Mouse (Mus musculus) embryonic facial prominence, embryonic 14.5 days (tissue): ENCODE measurements around the gene Klhl5. TPM values are rescaled to one million over a fixed set of nuclear protein-coding genes. Genes with fewer than 3 reads are reported as not detected.

ENCODE experiments used
- ATAC-seq: fragments of 200-750 bp; cut with Nextera tagmentation; 2 replicates; pipeline ENCODE4 v1.8.0; 2017; ENCODE audit warnings: low read depth, moderate number of reproducible peaks, moderate TSS enrichment
- DNase-seq: peaks from one replicate; pipeline ENCODE4 v3.0.0-alpha.2; 2015; ENCODE audit warnings: low spot score
- H3K27ac ChIP-seq: fragments of 300-500 bp; sonication (generic); replicated peaks from 2 replicates; pipeline ENCODE4 v1.5.1; 2014; ENCODE audit warnings: low read depth, mild to moderate bottlenecking, low read length, moderate library complexity
- H3K27me3 ChIP-seq: fragments of 300-500 bp; sonication (generic); replicated peaks from 2 replicates; pipeline ENCODE4 v1.6.1; 2014; ENCODE audit warnings: low read length; ENCODE audit not compliant: control insufficient read depth, insufficient read depth
- H3K36me3 ChIP-seq: fragments of 300-500 bp; sonication (generic); 2 replicates; pipeline ENCODE4 v1.6.1; 2014; ENCODE audit warnings: low read length, mixed read lengths; ENCODE audit not compliant: control insufficient read depth, insufficient read depth
- H3K4me1 ChIP-seq: fragments of 300-500 bp; sonication (generic); 2 replicates; pipeline ENCODE4 v1.6.1; 2014; ENCODE audit warnings: antibody characterized with exemption, low read length; ENCODE audit not compliant: control insufficient read depth, insufficient read depth
- H3K4me2 ChIP-seq: fragments of 300-500 bp; sonication (generic); 2 replicates; pipeline ENCODE4 v1.6.1; 2014; ENCODE audit warnings: low read depth, mild to moderate bottlenecking, low read length, moderate library complexity, mixed read lengths
- H3K4me3 ChIP-seq: fragments of 300-500 bp; sonication (generic); 2 replicates; pipeline ENCODE4 v1.5.1; 2014; ENCODE audit warnings: low read depth, mild to moderate bottlenecking, low read length
- H3K9ac ChIP-seq: fragments of 300-500 bp; sonication (generic); 2 replicates; pipeline ENCODE4 v1.6.1; 2014; ENCODE audit warnings: low read depth, mild to moderate bottlenecking, low read length, moderate library complexity, mixed read lengths
- H3K9me3 ChIP-seq: fragments of 300-500 bp; sonication (generic); 2 replicates; pipeline ENCODE4 v1.6.1; 2016; ENCODE audit warnings: low read length; ENCODE audit not compliant: control insufficient read depth
- WGBS: fragments of 180-500 bp; shearing (Covaris S2); extraction: QIAGEN DNeasy Blood & Tissue Kit; methylation state at CpG from one replicate; pipeline ENCODE4 v1.1.7; 2014; 5-methylcytosine and 5-hydroxymethylcytosine counted together
- polyA plus RNA-seq: library from polyadenylated mRNA; unstranded; fragments of >200 nt; fragmentation: Nextera tagmentation; extraction: Ambion mirVana; gene quantifications from 2 replicates; pipeline ENCODE4 v1.2.1, GENCODE M21; 2014

The Klhl5 gene
- polyA plus RNA-seq, 1 experiment from 2014 or later = 26.3 TPM

GRCm38 (mm10) chr5:65074693-65075092 lies 32.6 kb upstream of the Klhl5 start:
- Histone ChIP-seq H3K36me3 (no peaks in the 10 kb centered on the region), H3K9ac (no peak overlapping the region), H3K4me2 (no peak overlapping the region), H3K4me1 (no peaks in the 10 kb centered on the region), H3K27ac (no peak overlapping the region), H3K4me3 (no peak overlapping the region), H3K27me3 (no peaks in the 10 kb centered on the region), H3K9me3 (no peaks in the 10 kb centered on the region)
- ATAC-seq (no peak), DNase-seq (no peak)
- 60% methylated on average over 7 of the region's 7 CpGs for WGBS

GRCm38 (mm10) chr5:65076087-65076486 lies 31.3 kb upstream of the Klhl5 start:
- ATAC-seq (no peak), DNase-seq (no peak)
- H3K9ac ChIP-seq = no peak overlapping the region
- H3K4me1 ChIP-seq = no peaks in the 10 kb centered on the region
- no peak overlapping the region for H3K4me3 ChIP-seq
- no peak overlapping the region for H3K27ac ChIP-seq
- no peaks in the 10 kb centered on the region for H3K27me3 ChIP-seq
- no peak overlapping the region for H3K4me2 ChIP-seq
- no peaks in the 10 kb centered on the region for H3K36me3 ChIP-seq
- H3K9me3 ChIP-seq = no peaks in the 10 kb centered on the region
- 75% methylated on average over 2 of the region's 2 CpGs for WGBS

GRCm38 (mm10) chr5:65076748-65077147 lies 30.6 kb upstream of the Klhl5 start:
- no peaks in the 10 kb centered on the region for H3K36me3 ChIP-seq
- H3K27ac ChIP-seq = no peak overlapping the region
- DNase-seq = no peak
- no peak for ATAC-seq
- no peak overlapping the region for H3K4me3 ChIP-seq
- H3K4me1 ChIP-seq = no peaks in the 10 kb centered on the region
- WGBS = 23% methylated on average over 3 of the region's 3 CpGs
- H3K9ac ChIP-seq = no peak overlapping the region
- H3K9me3 ChIP-seq = no peaks in the 10 kb centered on the region
- no peaks in the 10 kb centered on the region for H3K27me3 ChIP-seq
- no peak overlapping the region for H3K4me2 ChIP-seq

- Histone ChIP-seq H3K27ac (no peak overlapping the region), H3K36me3 (no peaks in the 10 kb centered on the region), H3K4me1 (no peaks in the 10 kb centered on the region), H3K4me2 (no peak overlapping the region), H3K9me3 (no peaks in the 10 kb centered on the region), H3K4me3 (no peak overlapping the region), H3K27me3 (no peaks in the 10 kb centered on the region), H3K9ac (no peak overlapping the region)
- no peak for DNase-seq
- no peak for ATAC-seq
- 94% methylated on average over 4 of the region's 4 CpGs for WGBS
Observed at GRCm38 (mm10) chr5:65078081-65078480, 29.3 kb upstream of the Klhl5 start.

GRCm38 (mm10) chr5:65079881-65080280 lies 27.5 kb upstream of the Klhl5 start:
- DNase-seq = no peak

GRCm38 (mm10) chr5:65081836-65082235 lies 25.5 kb upstream of the Klhl5 start:
- no peak overlapping the region for H3K4me2 ChIP-seq
- 83% methylated on average over 4 of the region's 4 CpGs for WGBS
- H3K27ac ChIP-seq = no peak overlapping the region
- no peaks in the 10 kb centered on the region for H3K36me3 ChIP-seq
- H3K4me3 ChIP-seq = no peak overlapping the region
- ATAC-seq (no peak), DNase-seq (no peak)
- no peaks in the 10 kb centered on the region for H3K27me3 ChIP-seq
- no peak overlapping the region for H3K9ac ChIP-seq
- 0 out of 2 replicates have a peak, but pooled peaks cover 2% of the 10 kb centered on the region for H3K4me1 ChIP-seq
- no peaks in the 10 kb centered on the region for H3K9me3 ChIP-seq

More at GRCm38 (mm10) chr5:65079881-65080280, 27.5 kb upstream of the Klhl5 start:
- Histone ChIP-seq H3K4me1 (no peaks in the 10 kb centered on the region), H3K9ac (peak overlapping the region; percentile 36; the same call in 1 of the 2 replicates), H3K27me3 (no peaks in the 10 kb centered on the region), H3K4me2 (peak overlapping the region; percentile 24), H3K36me3 (no peaks in the 10 kb centered on the region), H3K27ac (0 out of 2 replicates have a peak overlapping the region, but pooled peaks have one; percentile 40), H3K9me3 (no peaks in the 10 kb centered on the region), H3K4me3 (peak overlapping the region; percentile 16)
- ATAC-seq = no peak
- WGBS = 41% methylated on average over 9 of the region's 9 CpGs

- no peaks in the 10 kb centered on the region for H3K27me3 ChIP-seq
- H3K27ac ChIP-seq = no peak overlapping the region
- 67% methylated on average over 6 of the region's 6 CpGs for WGBS
- no peak overlapping the region for H3K9ac ChIP-seq
- no peaks in the 10 kb centered on the region for H3K36me3 ChIP-seq
- DNase-seq (peak; percentile 71), ATAC-seq (no peak)
- no peak overlapping the region for H3K4me2 ChIP-seq
- H3K4me3 ChIP-seq = no peak overlapping the region
- H3K9me3 ChIP-seq = no peaks in the 10 kb centered on the region
- H3K4me1 ChIP-seq = 0 out of 2 replicates have a peak, but pooled peaks cover 2% of the 10 kb centered on the region
Observed at GRCm38 (mm10) chr5:65086522-65086921, 20.8 kb upstream of the Klhl5 start.

- Histone ChIP-seq H3K4me3 (no peak overlapping the region), H3K9ac (no peak overlapping the region), H3K27ac (no peak overlapping the region), H3K27me3 (no peaks in the 10 kb centered on the region), H3K4me1 (0 out of 2 replicates have a peak, but pooled peaks cover 6% of the 10 kb centered on the region), H3K36me3 (no peaks in the 10 kb centered on the region), H3K4me2 (no peak overlapping the region), H3K9me3 (no peaks in the 10 kb centered on the region)
- no peak for DNase-seq
- WGBS = 44% methylated on average over 3 of the region's 3 CpGs
- ATAC-seq = no peak
Observed at GRCm38 (mm10) chr5:65089707-65090106, 17.6 kb upstream of the Klhl5 start.

GRCm38 (mm10) chr5:65091184-65091858 lies 16.0 kb upstream of the Klhl5 start:
- Histone ChIP-seq H3K4me3 (no peak overlapping the region), H3K27me3 (no peaks in the 10 kb centered on the region), H3K27ac (0 out of 2 replicates have a peak overlapping the region, but pooled peaks have one; percentile 5), H3K9ac (no peak overlapping the region), H3K36me3 (no peaks in the 10 kb centered on the region), H3K4me2 (no peak overlapping the region), H3K4me1 (0 out of 2 replicates have a peak, but pooled peaks cover 4% of the 10 kb centered on the region), H3K9me3 (no peaks in the 10 kb centered on the region)
- no peak for DNase-seq
- ATAC-seq = no peak
- WGBS = 58% methylated on average over 11 of the region's 11 CpGs
